Mouse (Mus musculus) limb, embryonic 13.5 days (tissue): ENCODE measurements at regions not wholly inside any gene's neighbourhood (a gene's known extent, or its start where the extent isn't known, plus 50 kb on each side); places are given as distances from the start of the nearest gene placed in this dataset.
A peak's percentile ranks its signal among the peaks of the same experiment; 100 is the strongest.

Experiments
- ATAC-seq: fragments of 200-750 bp; cut with Nextera tagmentation; 2 replicates; pipeline ENCODE4 v1.8.0; 2017; ENCODE audit warnings: low read depth, moderate number of reproducible peaks, moderate TSS enrichment; ENCODE audit not compliant: low FRiP score
- H3K27ac ChIP-seq: fragments of 300-500 bp; sonication (generic); 2 replicates; pipeline ENCODE4 v1.5.1; 2015; ENCODE audit warnings: inconsistent platforms, mild to moderate bottlenecking, moderate library complexity
- H3K27me3 ChIP-seq: fragments of 300-500 bp; sonication (generic); 2 replicates; pipeline ENCODE4 v1.6.1; 2015; ENCODE audit warnings: mild to moderate bottlenecking, inconsistent platforms
- H3K36me3 ChIP-seq: fragments of 300-500 bp; sonication (generic); 2 replicates; pipeline ENCODE4 v1.6.1; 2015; ENCODE audit warnings: inconsistent platforms, mild to moderate bottlenecking, moderate library complexity
- H3K4me1 ChIP-seq: fragments of 300-500 bp; sonication (generic); 2 replicates; pipeline ENCODE4 v1.6.1; 2015; ENCODE audit warnings: inconsistent platforms
- H3K4me2 ChIP-seq: fragments of 300-500 bp; sonication (generic); replicated peaks from 2 replicates; pipeline ENCODE4 v1.6.1; 2015; ENCODE audit warnings: inconsistent platforms, mild to moderate bottlenecking, moderate library complexity
- H3K4me3 ChIP-seq: fragments of 300-500 bp; sonication (generic); 2 replicates; pipeline ENCODE4 v1.5.1; 2015; ENCODE audit warnings: moderate library complexity, mild to moderate bottlenecking, inconsistent platforms
- H3K9ac ChIP-seq: fragments of 300-500 bp; sonication (generic); 2 replicates; pipeline ENCODE4 v1.6.1; 2015; ENCODE audit warnings: mild to moderate bottlenecking, inconsistent platforms
- H3K9me3 ChIP-seq: fragments of 300-500 bp; sonication (generic); 2 replicates; pipeline ENCODE4 v1.6.1; 2016; ENCODE audit warnings: inconsistent platforms
- WGBS: fragments of 180-500 bp; shearing (Covaris S2); methylation state at CpG from one replicate; pipeline ENCODE4 v1.1.7; 2015; 5-methylcytosine and 5-hydroxymethylcytosine counted together

GRCm38 (mm10) chr5:131377136-131377535 lies 68.8 kb upstream of the Galnt17 start:
- 73% methylated on average over 5 of the region's 5 CpGs for WGBS
- Histone ChIP-seq H3K27ac (no peak overlapping the region), H3K4me3 (no peak overlapping the region), H3K4me2 (no peak overlapping the region), H3K9ac (no peak overlapping the region), H3K9me3 (no peaks in the 10 kb centered on the region), H3K36me3 (no peaks in the 10 kb centered on the region), H3K27me3 (no peaks in the 10 kb centered on the region), H3K4me1 (no peaks in the 10 kb centered on the region)
- no peak for ATAC-seq

- Histone ChIP-seq H3K27ac (peak overlapping the region; percentile 22; the same call in 1 of the 2 replicates), H3K36me3 (no peaks in the 10 kb centered on the region), H3K9ac (no peak overlapping the region), H3K27me3 (no peaks in the 10 kb centered on the region), H3K4me2 (no peak overlapping the region), H3K4me1 (peaks cover 7% of the 10 kb centered on the region), H3K9me3 (no peaks in the 10 kb centered on the region), H3K4me3 (no peak overlapping the region)
- WGBS, result 41% methylated on average over 4 of the region's 4 CpGs
- no peak for ATAC-seq
Observed at GRCm38 (mm10) chr5:131371341-131372134, 63.2 kb upstream of the Galnt17 start.

GRCm38 (mm10) chr5:131367461-131367860 lies 59.2 kb upstream of the Galnt17 start:
- ATAC-seq, result no peak
- no peak overlapping the region for H3K4me3 ChIP-seq
- H3K27me3 ChIP-seq, result no peaks in the 10 kb centered on the region
- no peaks in the 10 kb centered on the region for H3K36me3 ChIP-seq
- peaks cover 7% of the 10 kb centered on the region for H3K4me1 ChIP-seq
- H3K4me2 ChIP-seq, result no peak overlapping the region
- 27% methylated on average over 4 of the region's 4 CpGs for WGBS
- no peak overlapping the region for H3K27ac ChIP-seq
- no peaks in the 10 kb centered on the region for H3K9me3 ChIP-seq
- no peak overlapping the region for H3K9ac ChIP-seq

- Histone ChIP-seq H3K4me1 (no peaks in the 10 kb centered on the region), H3K36me3 (no peaks in the 10 kb centered on the region), H3K4me2 (no peak overlapping the region), H3K9me3 (no peaks in the 10 kb centered on the region), H3K9ac (no peak overlapping the region), H3K4me3 (no peak overlapping the region), H3K27ac (no peak overlapping the region), H3K27me3 (no peaks in the 10 kb centered on the region)
- no peak for ATAC-seq
- 83% methylated on average over 3 of the region's 3 CpGs for WGBS
Observed at GRCm38 (mm10) chr5:131359831-131360230, 51.5 kb upstream of the Galnt17 start.
